Mouse (Mus musculus) liver, embryonic 14.5 days (tissue): ENCODE data around the gene Nphs1.

ENCODE experiments used
- CTCF ChIP-seq: IDR thresholded peaks from 2 replicates; pipeline ENCODE4 v1.5.1; 2016; ENCODE audit warnings: antibody characterized with exemption, low read depth, control low read depth
- EP300 ChIP-seq: IDR thresholded peaks from 2 replicates; pipeline ENCODE4 v1.6.1; 2016; ENCODE audit warnings: antibody characterized with exemption, low read depth

GRCm38 (mm10) chr7:30423071-30423641 is 35.0 kb upstream of the Nphs1 start:
- no peak for TF ChIP-seq EP300
- TF ChIP-seq CTCF = no peak
